Mouse (Mus musculus): ENCODE measurements at regions not wholly inside any gene's neighbourhood (a gene's known extent, or its start where the extent isn't known, plus 50 kb on each side); places are given as distances from the start of the nearest gene placed in this dataset.

DNA sequence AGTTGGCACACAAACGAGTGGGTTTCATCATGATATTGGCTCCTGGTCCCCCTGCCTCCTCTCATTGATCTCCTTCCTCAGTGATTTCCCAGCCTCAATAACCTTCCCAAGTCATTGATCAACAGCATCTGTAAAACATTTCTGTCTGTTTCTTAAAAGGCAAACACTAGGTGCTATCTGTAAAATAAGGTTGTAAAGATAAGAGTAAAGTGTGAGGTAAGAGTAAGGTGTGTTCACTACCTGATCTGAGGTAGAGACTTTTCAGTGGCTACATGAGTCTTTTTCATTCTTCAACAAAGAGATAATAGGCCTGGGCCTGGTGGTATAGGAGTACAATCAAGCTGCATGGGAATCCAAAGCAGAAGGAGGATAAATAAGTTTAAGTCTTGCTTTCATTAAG is 55.7 kb downstream of the Plk2 start:
- ATAC-seq (ENCODE audit: low TSS enrichment), result no peak

DNA sequence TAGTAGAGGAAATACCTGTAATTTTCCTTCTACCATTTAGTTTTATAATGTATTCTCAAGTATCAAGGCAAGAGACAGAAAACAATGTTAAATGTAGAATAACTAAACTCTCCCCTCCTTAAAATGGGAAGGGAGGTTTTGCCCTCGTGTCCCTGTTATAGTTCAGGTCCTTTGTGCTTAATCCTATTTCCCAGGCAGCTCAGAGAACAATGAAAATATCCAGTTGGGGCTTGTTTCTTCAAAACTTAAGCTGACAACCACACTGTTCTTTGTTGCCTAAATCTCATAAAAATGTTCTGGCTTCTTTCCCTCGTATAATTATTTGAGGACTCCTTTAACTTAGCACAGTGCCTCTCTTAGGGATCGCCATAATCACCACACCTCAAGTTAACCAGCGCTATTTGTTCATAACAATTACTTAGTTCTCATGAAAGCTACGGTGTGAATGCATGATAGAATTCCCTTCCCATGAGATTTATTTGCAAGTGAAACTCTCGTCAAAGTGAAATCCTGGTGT is 57.2 kb downstream of the Plk2 start:
- no peak for ATAC-seq (ENCODE audit: low TSS enrichment)

DNA sequence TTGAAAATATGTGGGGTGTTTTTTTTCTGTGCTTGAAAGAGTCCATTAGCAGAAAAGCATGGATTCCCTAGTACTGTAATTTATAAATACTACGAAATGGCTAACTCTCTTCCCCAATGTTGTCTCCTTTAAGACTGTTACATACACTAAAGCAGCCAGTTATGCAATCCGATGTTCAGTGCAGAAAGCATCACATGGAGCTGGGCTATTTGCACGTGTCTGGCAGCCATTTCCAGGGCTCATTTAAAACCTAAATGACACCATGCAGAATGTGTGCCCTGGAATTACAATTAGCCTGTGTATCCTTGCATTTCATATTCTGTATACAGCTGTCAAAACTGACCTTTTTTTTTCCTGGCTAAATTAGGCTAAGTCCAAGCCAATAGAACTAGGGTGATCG is 60.2 kb downstream of the Plk2 start:
- peak; percentile 42 for ATAC-seq (ENCODE audit: low TSS enrichment)

DNA sequence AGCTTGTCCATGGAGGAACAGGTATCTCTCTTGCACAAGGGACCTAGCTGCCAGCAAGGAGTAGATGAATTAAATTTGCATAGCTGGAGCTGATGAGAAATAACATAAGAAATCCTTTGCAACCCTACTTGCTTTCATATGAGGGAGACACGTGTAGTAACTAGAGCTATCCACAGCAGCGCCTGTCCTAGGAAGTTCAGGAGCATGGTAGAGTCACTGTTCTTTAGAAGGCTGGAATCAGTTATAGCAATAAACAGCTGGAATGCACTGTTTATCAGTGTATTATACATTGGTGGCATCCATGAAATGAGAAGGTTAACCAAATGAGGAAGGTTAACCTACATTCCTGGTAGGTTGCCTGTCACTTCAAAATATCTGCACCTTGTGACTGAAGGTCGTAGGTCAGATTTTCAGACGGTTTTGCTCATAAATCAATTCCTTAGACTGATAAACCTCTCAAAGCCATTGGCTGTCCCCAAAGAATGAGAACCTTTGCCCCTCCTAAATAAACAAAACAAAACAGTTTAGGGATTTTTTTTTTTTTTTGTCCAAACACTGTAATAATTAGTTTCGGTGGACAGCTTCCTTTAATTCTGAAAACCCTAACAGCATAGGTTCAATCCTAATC is 60.8 kb downstream of the Plk2 start:
- peak; percentile 20; the same call in 1 of the 2 replicates for ATAC-seq (ENCODE audit: low TSS enrichment)

DNA sequence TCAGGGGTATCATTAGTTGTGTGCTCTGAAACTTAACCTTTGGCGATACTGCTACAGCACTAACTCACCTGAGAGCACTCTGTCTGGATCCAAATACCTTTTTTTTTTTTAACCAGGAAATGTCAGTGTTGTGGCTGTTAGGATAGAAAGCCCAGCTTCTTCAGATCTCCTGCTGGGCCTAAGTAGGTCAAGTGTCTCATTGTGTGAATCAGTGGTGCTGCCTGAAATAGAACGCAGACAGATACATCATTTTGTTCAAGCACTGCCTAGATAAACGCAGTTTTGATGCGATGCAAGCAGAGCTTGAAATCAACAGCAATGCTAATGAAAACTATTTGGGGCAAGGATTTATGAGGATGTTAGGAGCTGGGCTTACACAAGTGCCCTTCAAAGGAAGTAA is 63.9 kb downstream of the Plk2 start:
- peak; percentile 75 for ATAC-seq (ENCODE audit: low TSS enrichment)

DNA sequence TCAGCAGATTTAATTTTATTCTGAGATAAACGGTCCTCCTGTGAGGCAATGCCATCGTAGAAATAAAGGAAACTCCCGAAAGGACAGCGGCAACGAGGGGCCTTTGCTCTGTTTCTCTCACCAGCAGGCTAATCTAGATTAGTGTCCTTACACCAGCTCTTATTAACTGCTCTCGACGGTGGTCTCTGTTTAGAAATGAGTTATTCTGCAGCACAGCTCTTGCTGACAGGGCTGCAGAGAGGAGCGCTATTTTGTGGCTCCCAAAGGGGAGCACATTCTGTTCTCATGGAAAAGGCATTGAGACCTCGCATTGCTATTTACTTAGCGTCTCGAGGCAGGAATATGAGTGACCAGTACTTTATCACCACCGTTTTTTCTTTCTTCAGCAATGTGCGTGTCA is 66.7 kb downstream of the Plk2 start:
- ATAC-seq (ENCODE audit: low TSS enrichment), result no peak

DNA sequence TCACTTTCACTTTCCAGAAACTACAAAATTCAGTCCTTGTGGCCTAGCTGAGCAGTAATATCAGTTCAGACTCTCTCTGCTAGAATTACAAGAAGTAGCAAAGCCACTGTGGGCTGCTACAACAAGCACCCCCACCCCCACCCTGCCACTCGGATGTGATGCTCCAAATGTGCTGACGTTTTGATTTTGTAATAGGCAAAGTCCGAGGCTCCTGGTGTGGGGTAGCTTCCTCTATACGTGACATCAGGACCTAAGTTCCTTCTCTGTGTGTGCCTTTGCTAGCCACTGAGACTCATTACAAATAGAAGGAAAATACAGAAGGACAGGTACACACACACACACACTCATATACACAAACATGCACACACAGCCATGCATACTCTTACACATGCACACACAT is 76.7 kb downstream of the Plk2 start:
- no peak for ATAC-seq (ENCODE audit: low TSS enrichment)

DNA sequence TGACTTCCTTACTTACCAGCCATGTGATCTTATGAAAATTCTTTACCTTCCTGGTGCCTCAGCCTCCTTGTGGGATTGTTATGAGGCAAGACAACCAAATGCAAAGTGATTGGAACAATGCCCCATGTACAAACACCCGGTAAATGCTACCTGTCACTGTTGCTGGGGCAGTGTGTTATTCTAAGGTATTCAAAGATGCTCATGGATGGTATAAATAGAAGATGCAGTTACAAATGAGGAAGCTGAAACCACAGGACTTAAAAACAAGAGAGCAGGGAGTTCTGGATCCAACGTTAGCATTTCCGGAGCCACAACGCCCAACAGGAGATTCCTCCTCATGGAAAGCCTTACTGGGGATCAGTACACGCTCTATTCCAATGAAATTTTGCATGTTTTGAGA is 82.9 kb downstream of the Plk2 start:
- ATAC-seq (ENCODE audit: low TSS enrichment), result no peak

DNA sequence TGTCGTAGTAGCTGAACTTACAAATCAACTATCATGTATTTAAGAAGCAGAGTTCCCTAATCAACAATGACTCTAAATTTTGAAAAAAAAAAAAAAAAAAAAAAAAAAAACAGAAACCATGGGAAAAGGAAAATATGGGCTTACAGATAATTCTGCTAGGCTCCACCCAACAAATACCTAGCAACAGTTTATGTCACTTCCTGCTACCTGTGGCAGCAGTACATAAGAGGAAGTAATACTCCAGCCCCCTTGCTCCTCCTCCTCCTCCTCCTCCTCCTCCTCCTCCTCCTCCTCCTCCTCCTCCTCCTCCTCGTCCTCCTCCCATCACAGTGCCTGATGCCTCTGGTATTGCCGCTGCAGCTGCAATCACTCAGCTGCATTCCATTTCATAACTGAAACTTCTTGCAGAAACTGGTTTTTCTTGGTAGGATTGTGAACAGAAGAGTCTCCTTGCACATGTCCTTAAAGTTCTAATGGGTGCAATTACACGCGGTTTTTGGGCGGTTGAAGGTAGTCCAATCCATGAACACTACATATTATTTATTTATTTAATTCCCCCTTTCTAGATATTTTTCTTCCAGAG is 89.6 kb downstream of the Plk2 start:
- no peak for ATAC-seq (ENCODE audit: low TSS enrichment)

DNA sequence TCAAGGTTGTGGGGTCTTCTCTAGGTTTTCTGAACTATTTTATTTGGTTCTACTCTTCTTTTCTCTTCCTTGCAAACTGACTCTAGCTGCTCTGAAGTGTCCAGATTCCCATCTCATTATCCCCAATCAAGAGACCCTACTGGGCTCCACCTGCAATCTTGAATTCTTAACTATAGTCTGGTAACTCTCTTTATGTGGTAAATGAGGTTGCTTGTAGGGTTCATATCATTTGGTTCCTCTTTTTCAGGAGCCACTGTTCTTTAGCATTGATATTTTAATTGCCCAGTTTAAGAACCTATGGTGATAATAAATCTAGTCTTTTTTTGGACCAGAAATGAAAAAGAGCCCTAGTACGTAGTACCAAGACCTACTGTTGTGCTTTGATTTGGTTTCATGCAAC is 90.7 kb downstream of the Plk2 start:
- ATAC-seq (ENCODE audit: low TSS enrichment), result no peak

DNA sequence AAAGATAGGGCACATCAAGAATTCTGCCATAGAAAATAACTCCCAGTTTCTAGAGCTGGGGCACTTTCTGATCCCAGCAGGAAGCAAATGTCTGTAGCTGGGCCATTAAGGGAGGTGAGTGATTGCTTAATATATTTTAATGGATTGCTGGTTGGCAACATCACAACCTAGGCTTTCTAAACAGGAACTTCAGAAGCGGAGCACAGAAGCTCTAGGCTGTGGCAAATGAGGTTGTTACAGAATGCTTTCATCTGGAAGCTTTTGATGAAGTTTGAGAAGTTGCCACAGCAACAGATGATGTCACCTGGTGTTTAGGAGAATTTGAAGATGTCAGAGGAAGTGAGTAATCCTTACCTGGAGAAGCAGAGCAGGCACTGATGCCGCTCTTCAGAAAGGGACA is 95.3 kb downstream of the Plk2 start:
- no peak for ATAC-seq (ENCODE audit: low TSS enrichment)

DNA sequence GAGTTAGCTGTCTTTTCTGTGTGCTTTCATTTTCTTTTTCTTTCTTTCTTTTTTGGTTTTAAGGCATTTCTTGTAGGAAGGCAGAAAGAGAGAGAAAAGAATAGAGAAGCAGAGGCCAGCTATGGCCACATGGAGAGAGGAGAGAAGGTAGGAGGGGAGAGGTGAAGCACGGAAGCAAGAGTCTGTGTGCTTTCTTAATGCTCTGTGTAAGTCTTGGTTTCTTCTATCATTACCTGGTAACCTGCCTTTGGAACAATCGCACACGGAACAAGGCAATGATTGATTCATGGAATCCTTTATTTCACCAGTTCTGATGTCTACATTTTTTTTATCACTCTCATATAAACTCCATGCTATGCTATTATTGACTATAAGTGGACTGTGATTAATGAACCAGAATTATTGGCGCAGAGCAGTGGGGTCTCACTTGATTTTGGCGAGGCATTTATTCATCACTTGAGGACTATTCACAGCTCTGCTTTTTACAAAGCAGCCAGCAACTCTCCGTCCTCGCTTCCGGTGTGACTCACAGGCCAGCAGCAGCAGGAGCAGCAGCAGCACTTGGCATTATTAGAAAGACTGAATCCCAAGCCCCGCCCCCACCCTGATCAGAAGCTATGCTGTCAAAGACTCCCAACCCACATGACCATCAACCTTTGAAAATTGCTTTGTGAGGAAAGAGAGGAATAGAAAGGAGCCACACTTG is 97.6 kb downstream of the Plk2 start:
- ATAC-seq (ENCODE audit: low TSS enrichment), result peak; percentile 66; the same call in 1 of the 2 replicates

DNA sequence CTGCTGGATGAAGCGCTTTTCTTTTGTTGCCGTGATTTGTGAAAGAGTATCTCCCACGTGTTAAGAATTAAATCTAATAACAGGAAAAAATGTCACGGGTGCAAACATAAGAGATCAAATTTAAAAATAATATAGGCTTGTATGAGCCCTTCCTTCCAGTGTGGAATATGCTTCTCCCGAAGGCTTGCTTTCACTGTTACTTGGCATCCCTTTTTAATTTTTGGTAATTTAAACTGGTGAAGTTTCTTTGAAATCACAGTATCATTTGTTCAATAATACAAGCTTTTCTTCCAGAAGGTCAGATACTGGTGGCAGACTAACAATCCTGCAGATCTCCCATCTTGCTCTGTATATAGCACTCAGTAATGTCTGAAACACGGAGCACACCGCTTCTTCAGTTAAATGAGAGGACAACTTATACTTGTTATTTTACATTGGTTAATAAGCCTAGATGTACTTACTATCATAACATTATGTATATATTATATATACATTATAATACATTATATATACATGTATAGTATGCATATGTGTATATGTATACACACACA is 98.2 kb downstream of the Plk2 start:
- no peak for ATAC-seq (ENCODE audit: low TSS enrichment)

DNA sequence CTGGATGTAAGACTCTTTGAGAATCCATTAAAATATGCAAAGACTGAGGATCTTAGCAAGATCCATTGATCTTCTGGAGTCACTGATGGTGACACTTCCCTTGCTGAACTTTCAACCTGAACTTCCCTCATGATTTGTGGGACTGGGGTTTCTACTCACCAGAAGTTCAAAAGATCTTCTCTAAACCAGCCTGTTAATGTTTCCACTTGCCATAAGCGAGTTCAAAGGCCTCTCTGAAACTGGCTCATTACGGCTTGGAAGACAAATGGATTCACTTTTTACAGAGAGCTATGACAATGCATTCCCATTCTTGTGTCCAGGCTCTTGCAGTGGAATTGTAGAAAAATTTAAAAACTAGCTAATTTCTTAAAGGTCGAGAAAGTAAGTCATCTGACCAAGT is 102.6 kb downstream of the Plk2 start:
- no peak for ATAC-seq (ENCODE audit: low TSS enrichment)

DNA sequence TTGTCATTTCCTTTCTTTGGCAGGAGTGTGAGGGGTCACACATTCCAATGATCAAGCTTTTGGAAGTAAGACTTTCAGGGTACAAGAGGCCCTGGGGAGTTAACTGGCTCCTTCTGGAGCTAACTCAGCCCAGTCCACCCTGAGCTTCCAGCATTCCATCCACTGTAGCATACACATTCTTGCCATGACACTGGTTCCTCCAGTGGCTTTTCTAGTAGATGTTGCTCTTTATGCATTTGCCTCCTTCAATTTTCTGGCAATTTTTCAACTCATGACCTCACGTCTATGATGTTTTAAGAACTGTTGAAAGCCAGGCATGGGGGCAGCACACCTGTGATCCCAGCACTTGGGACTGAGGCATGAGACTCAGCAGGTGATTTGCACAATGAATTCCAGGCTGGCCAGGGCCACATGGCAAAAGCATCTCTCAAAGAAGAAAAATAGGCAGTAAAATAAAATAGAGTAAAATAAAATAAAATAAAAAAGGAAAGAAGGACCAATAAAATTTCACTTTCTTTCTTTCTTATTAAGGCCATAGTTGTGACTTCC is 113.0 kb downstream of the Plk2 start:
- no peak for ATAC-seq (ENCODE audit: low TSS enrichment)

DNA sequence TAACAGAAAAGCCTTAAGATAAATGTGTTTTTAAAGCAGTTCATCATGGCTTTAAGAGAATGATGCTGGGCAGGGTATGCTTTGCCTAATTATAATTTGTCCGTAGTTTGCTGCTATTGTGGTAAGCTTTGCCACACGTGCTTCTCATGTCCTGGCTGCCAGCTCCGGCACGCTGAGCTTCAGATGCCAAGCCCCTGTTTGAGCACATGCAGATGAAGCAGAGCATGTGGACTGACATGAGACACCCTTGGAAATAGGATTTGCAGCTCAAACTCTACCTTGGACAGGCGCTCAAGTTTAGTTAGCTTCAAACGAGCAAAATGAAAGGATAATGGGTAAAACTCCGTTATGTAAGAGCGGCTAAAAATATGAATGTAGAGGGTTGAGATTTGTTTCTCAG is 123.1 kb downstream of the Plk2 start:
- ATAC-seq (ENCODE audit: low TSS enrichment), result peak; percentile 88

DNA sequence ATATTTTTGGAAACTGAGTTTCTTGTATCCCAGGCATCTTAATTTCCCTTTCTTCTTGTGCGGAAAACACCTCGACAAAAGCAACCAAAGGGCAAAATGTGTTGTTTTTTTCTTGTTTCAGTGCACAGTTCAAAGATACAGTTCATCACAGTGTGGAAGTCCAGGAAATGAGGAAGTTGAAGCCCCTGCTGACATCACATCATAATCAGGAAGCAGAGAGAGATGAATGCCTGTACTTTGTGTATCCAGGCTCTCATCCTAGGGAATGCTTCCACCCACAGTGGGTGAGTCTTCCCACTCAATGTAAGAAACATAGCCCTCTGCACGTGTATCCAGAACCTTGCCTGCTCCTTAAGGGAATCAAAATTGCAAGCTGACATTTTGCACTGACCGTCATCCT is 128.1 kb downstream of the Plk2 start:
- ATAC-seq (ENCODE audit: low TSS enrichment), result no peak

DNA sequence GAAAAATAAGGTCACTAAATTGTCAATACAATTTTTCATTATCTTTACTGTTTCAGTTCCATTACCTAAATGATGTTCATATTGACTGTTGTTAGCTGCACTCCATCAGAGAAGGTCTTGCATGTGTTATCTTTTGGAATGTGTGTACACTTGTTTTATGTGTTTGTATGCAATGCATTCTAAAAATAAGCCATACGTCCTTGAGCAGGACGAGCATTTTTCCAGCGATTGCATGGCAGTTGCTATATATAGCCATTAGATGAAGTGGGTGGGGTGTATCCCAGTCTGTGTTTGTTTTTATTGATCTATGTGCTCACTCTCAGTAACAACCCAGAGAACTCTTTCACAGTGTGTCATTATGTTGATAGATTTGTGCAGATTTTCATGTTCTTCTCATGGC is 132.8 kb downstream of the Plk2 start:
- ATAC-seq (ENCODE audit: low TSS enrichment), result no peak

DNA sequence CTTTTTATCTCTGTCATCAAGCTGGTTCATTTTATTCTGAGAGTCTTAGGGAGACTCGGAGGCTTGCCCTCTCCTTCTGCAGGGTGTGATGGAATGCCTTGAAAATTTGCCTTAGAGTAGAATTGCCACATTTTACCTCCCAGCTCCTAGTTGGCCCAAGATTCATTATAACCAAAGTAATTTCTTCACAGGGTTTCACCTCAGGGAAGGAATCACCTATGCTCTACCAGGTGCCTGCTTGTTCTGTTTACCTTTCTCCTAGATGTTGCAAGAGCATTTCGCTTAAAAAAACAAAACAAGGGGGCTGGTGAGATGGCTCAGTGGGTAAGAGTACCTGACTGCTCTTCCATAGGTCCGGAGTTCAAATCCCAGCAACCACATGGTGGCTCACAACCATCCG is 134.8 kb downstream of the Plk2 start:
- ATAC-seq (ENCODE audit: low TSS enrichment), result no peak

DNA sequence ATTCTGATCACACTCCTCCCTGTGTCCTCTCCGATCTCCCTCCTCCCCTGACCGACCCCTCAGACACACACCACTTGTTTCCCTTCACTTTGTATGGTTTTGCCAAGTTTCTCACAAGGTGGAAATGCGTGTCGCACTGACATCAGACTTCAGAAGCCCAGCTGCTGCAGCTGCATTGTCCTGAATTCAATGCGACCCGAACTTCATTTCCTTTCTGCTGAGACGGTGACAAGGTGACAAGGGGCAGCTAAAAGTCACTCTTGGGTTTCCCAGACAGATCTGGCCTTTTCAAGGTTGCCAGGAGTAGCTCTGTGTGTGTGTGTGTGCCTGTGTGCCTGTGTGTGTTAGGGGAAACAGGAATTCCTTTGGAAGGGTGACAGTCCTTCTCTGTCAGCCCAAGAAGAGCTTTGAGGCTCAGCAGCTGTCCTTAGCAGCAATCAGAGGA is 139.5 kb downstream of the Plk2 start:
- no peak for ATAC-seq (ENCODE audit: low TSS enrichment)

DNA sequence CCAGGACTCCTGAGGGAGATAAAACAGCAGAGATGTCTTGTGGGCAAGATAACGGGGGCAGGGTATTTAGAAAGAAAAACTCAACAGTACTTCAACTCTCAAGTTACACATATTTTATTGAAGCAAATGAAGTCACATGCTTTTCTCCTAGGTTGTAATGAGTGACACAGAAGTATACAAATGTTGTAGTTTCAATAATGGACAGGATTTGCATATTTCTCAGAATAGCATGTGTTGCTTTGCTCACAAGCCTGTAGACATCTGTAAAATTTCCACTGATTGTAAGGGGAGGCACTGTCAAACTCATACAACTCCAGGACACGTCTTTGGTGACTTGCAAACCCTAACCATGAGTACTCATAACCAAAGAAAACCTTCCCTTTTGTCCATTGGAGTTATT is 140.9 kb downstream of the Plk2 start:
- no peak for ATAC-seq (ENCODE audit: low TSS enrichment)

DNA sequence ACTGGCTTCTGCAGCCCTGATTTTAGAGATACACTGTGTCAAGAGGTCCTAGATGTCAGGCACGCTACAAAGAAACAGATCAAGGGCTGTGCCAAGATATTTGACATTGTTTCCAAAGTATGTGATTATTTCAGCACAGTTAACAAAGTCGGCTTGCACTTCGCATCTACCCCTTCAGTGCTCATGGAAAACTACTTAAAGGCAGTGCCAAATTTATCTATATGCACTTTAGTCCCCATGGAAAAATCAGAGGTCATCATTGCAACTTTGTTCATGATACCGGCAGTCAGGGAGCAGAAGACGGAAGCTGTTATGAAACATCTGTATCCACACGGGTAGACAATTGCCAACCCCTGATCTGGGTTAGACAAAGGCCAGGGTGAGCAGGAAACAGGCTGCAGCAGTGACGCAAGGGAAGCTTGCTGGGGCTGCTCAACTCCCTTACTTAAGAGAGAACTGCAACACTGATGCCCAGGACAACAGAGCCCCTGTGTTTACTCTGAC is 143.2 kb downstream of the Plk2 start:
- ATAC-seq (ENCODE audit: low TSS enrichment), result no peak
